Mouse (Mus musculus): ENCODE results near the gene Dspp.

The Dspp gene

DNA sequence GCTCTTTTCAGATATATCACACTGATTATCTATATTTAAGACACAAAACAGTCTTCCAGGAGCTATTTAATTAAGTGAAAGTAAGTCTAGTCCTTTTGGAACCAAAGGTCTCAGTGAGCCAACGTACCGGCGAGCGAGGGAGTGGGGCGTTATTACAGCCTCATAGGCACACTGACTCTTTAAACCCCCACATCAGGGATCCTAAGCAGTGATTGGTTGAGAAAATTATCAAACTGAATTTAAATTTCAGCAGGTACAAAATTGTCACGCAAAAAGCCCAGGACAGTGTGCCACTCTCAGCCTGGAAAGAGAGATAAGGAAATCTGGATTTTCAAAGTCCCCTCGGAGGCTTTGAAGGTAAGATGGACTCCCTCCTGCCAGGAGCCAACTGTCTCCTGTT lies at the start of gene Dspp:
Gene Dspp, plus strand, starts transcription at position 301 of the 400 bp plus-strand sequence.
- no peak for DNase-seq (ENCODE audit: low spot score)

DNA sequence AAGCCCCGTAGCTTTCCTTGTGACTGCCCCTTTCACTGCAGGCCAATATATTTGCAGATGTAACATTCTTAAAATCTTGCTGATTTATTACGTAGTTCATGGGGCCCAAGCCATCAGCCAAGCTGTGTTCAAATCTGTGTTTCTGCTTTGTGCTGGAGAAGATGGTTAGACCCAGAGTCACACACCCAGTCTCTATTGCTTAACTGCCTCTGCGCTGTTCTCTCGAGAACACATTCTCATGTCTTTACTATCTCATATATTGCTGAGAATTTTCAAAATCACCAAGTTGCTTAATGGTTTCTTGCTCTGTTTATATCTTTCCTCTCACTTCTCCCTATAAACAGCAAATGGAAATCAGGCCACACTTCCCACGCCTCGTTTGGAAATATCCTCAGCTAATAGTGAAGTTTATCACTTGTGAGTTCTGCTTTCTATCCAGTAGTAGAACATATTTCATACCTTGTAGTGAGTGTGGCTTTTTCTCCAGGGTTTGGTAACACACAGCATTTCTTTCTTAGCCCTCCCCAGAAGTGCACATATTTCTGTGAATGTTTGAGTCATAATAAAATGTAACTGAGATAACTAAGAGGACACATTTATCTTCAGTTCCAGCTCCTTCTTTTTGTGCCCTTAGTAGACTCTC lies 46.4 kb upstream of the Dspp start:
- DNase-seq (ENCODE audit: low spot score) = no peak

DNA sequence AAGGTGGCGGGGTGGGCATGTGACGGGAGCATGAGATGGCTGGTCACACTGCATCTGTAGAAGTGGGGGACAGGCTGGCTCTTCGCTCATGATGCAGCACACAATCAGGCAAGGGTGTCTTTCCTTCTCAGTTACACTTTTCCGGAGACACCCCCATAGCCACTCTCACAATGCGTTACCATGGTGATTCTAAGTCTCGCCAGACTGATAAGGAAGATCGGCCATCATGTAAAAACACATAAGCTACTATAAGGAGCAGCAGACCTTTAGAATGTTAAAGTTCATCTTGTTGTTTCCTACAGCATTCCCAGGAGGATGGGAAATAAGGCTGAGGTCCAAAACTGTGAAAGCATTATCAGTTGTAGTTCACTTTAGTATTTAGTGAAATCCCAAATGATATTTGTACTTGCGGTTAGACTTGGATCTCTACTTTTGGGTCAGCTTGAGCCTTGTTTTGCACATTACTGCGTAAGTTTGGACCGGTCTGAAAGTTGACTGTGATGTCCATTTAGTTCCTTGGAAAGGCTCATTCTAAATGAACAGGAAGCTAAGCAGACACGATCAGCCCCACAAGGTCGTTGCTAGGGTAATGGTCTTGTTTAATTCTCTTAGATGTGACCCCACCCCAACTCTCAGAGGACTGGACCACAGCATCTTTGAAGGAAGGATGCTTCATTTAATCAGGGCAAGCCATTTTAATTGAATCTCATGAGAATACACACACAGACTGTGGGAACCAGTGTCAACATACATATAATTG lies 43.8 kb upstream of the Dspp start:
- DNase-seq (ENCODE audit: low spot score) = no peak

DNA sequence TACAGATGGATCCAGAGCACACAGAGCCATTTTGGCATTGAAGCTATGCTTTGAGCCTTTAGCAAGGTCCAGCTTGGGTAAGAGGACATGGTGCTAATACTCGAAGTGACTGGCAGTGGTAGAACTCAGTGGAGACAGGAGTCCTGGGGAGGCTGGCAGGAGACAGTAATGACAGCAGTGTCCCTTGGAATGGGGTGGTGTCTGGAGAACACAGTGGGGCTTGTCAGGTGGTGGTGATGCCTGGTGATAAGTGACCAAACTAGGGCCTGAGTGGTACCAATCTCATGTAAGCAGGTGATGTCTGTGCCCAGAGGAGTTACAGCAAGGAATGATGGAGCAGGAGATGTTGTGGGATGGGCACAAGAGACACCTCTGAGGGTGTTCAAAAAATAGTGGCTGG lies 43.2 kb upstream of the Dspp start:
- DNase-seq (ENCODE audit: low spot score) = no peak

DNA sequence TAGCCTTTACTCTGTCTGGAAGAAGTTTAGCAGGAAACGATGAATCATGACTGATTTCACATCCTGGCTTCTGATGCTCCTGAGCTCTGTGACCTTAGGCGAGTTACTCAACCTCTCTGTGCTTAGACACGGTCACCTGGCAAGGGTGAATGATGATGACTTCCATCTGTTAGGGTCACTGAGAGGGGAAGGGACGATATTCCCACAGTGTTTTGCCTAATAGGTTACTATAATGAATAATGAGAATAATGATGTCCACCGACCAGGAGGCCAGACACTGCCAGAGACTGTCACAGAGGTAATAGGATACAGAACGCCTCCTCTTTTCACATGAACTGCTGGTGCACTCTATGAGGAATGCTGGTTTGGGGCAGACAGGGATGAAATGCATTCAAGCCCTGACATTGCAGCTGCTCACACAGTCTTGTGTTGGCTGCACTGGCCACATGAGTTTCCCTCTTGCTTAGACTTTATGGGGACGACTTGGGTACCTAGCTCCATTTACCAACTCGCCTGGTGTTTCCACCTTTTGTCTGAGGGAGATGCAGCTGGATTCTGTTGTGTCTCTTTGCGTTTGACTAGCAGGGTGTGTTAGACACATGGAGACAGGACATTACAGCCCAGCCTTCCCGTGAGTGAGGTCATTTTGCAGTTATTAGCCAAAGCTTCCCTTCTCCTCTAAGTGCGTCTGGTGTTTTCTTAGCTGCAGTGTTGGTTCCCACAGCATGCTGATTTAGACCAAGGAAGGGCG lies 42.1 kb upstream of the Dspp start:
- no peak for DNase-seq (ENCODE audit: low spot score)

DNA sequence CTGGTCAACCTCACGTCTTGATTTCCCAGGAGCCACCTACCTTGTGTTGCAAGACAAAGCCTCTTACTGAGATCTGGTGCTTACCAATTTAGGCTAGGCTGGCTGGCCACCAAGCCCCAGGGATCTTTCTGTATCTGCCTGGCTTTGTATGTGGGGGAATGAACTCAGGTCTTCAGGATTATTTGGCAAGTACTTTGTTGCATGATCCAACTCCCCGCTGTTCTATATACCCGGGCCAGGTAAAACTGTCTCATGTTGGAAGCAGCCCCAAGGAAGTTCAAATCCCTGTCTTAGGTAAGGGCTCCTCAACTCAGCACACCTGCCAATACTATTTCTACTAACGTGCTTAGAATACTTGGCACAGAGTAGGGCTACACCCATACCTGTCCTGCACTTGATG lies 39.6 kb upstream of the Dspp start:
- no peak for DNase-seq (ENCODE audit: low spot score)

DNA sequence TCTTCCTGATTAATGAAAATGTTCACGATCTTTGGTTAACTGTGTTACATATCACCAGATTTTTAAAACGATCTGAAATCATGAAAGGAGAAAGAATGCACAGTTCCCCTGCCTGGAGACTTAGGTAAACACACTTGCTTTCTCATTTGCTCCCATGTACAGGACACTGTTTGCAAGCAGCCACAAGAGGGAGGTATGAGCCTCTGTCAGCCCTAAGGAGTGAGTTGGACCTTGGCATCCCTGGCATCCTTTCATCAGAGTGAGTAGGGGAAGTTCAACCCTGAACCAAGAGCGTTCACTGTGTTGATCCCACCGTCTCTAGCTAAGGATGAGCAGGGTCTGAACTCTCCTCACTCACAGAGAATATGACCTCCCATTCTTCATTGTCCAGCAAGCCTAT lies 39.0 kb upstream of the Dspp start:
- no peak for DNase-seq (ENCODE audit: low spot score)

DNA sequence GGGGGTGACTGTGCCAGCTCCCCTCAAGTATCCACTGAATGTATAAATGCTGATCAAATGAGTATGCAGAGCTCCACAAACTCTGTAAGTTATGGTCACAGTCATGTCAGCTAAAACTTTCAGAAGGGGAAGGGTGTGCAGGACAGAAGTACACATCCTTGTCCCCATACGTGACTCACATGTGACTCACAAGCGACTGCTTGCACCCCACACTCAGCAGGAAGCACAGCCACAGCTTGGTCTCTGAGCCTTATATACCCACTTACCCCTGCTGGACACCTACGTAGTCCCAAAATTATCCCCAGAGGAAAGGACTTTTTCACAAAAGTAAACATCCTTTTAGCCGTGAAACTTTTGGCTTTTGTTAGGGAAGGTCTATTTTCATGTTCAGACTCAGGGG lies 36.8 kb upstream of the Dspp start:
- DNase-seq (ENCODE audit: low spot score) = no peak

DNA sequence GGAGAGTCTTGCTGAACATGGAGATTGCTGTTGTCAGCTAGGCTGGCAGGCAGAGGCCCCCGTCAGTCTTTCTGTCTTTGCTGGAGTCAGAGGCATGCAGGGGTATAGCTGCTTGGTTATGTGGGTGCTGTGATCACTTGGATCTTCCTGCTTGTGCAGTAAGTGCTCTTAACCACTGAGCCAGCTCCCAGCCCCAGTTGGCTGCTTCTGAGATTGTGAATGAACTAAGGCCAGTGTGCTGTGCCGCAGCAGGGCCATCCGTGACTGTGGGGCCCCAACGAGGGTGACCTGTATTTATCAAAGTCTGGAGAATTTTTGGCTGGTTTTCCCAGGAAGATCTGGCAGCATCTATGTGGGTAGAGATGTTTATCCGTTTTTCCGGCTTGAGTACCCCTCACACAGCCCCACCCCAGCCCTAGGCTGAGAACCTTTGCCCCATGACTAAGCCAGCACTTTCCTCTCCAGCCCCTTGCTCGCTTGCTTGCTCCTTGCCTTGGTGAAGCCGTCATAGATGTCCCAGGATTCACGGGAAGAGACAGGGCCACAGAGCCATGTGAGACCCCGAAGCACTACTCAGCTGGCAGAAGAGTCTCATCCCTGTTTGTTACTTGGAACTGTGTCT lies 32.5 kb upstream of the Dspp start:
- DNase-seq (ENCODE audit: low spot score) = no peak

DNA sequence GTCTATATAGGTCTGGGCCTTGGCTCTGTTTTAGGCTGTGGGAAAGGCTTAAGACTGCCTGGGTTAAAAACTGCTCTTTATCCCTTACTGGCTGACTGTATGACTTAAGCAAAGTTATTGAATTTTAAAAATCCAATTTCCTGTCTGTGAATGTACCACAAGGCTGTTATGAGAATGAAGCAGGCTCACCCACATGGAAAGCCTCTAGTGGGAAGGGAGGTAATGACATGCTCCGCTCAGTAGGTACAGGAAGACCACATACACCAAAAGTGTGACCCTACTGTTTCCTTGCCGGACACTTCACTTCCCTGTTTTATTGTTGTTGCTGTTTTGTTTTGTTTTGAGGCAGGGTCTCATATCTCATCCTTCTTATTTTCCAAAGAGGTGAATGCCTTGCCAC lies 29.4 kb upstream of the Dspp start:
- DNase-seq (ENCODE audit: low spot score) = no peak

DNA sequence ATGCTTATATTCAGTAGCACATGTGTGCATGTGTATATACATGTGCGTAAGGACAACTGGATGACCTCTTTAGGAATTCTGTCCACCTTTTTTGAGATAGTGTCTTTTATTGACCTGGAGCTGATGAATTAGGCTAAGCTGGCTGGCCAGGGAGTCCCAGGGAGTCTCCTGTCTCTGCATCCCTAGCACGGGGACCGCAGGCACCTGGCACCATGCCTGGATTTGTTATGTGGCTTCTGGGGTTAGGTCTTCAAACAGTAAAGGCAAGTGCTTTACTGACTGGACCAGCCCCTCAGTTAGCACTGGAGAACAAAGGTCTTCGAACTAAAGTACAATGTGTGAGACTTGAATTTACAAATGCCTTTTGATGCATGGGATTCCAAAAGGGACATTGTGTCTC lies 26.5 kb upstream of the Dspp start:
- no peak for DNase-seq (ENCODE audit: low spot score)

DNA sequence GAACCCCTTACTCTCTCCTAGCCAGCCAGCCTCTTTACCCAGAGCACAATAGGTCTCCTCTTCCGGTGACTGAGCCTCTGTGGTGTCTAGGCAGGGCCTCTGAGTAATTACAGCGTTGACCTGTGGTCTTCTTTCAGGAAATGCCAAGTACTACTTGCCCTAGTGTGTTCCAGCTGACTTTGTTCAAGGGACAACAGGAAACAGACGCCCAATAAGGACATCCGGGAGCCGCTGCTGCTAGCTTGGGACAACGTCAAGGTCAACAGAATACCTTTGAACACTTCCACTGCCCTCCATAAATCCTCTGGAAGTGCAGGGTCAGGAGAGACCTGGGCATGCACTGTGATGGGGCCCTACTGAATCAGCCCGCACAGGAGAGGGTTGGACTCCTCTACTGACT lies 21.2 kb upstream of the Dspp start:
- peak; percentile 3 for DNase-seq (ENCODE audit: low spot score)

DNA sequence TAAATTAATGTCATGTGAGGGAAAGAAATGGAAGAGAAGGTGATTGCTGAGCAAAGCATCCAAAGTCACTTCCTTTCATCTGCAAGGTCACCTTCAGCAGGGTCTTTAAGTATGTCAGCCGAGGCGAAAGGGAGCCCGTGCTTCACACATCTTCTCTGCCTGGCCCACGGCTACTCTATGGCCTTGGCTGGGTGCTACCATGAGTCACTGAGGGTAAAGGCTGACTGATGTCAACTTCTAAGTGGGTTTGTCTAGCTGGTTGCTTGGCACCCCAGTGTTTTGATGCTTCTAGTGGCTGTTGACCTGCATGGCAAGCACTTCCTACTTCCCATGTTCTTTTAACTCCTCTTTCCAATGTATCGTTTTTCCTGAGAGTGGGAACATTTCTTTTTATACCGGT lies 20.3 kb upstream of the Dspp start:
- no peak for DNase-seq (ENCODE audit: low spot score)

DNA sequence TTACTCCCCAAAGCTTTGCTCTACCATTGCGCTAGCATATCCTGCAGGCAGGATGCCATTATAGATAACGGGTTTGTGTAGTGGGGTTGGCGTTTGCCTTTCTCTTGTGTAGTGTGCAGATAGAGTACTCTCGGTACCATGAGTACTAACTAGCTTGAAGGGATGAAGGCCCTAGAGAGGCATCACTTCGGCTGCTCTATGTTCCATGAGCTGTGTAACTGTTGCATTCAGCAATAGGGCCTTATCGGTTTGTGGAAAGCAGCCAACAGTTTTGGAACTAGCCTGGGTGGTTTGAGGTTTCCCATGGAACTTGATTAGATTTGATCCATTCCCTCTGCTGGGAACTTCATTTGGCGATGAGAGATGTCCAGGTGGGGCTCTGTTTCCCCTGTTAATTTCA lies 12.8 kb upstream of the Dspp start:
- DNase-seq (ENCODE audit: low spot score) = no peak

DNA sequence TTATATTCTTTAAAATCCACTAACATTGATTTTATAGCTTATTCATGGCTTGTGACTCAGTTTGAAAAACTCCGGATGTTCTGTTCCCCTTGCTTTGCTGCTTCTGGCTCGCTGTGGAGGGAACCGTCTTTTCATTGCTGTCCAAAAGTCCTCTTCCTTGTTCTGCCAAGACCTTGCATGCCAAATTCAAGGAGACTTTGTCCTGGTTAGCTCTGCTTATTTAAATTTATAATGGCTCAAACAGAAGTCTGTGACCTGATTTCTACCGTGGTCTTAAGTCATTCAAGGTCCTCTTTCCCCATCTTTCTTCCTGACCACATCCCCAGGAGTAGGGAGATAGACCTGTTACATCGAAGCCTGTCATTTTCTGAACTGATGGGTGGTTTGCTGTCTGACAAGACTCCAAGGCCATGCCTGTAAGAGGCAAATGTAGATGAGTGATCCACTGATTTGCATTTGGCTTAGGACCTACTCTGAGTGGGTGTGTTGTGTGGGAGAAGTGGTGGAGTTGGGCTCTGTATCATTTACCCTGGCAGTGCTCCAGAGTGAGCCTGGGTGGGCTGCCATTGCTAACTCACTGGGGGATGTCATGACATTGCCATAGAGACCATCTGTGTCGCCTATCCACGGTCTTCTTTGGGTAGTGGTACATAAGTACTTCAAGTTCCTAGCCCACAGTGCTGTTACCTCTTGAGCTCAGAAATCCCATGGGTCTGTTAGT lies 12.0 kb upstream of the Dspp start:
- DNase-seq (ENCODE audit: low spot score) = no peak

DNA sequence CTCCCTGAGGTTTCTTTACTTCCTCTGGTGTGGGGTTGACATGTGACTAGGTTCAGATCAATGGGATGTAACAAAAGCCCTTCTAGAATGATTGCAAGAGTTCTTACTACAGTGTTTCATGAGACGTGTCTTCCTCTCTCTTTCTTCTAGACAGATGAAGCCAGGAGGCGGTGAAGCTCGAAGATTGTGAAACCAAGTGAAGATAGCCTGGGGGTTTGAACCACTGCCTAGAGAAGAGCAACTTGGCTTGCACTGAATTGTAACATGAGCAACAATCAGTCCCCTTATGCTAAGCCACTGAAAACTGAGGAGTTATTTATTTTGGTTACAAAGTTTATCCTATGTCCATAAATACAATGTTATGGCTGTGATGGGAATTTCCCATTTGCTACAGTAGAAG lies 9.9 kb upstream of the Dspp start:
- DNase-seq (ENCODE audit: low spot score) = no peak

DNA sequence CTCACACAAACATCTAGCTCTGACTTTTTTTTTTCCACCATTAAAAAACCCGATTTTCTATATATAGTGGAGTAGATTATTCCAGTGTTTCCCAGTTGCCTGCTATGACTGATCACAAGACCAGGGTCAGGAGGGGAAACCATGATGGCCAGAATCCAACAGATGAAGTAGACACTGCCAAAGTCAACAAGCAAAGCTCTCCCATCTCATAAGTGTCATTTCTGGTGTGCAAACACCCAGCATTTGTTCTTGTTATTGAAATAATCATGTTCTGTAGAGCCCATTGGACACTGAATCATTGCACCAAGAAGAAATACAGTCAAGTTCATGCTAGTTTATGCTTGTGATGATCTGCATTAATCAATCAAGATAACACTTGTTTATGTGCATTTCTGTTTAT lies 9.1 kb upstream of the Dspp start:
- no peak for DNase-seq (ENCODE audit: low spot score)

DNA sequence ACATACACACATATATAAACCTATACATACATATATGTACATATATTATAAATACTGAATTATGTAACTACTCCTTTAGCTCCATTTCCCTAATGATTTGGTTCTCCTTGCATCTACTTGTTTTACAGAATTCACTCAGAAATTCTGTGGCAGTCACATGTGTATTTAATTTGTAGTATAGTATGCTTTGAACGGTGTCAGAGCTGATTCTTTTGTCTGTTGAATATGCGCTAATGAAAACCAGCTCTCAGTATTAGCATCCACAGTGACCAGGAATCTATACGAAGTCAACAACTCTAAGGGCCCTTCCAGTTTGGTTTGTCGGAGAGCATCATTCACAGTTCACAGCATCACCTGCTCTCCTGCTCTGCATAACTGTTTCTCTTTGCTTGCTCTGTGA lies 7.0 kb upstream of the Dspp start:
- DNase-seq (ENCODE audit: low spot score) = no peak

DNA sequence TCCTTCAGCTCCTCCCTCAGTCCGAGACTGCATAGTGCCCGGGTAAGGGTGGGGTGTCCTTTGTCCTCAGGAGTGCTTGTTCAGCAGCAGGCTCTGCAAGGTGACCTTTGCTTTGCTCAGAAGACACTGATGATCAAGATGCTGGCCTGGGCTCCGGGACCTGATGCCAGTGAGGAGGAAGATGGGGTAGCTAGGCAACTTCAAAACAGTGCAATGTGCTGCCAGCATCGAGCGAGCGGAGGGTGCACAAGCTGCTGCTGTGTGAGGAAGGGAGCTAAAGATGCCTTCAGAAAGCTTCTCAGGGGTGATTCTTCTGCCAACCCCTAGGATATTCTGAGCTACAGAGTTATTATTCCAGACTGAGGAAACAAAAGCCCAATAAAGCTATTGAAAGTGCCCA lies 2.6 kb downstream of the Dspp start:
- no peak for DNase-seq (ENCODE audit: low spot score)

DNA sequence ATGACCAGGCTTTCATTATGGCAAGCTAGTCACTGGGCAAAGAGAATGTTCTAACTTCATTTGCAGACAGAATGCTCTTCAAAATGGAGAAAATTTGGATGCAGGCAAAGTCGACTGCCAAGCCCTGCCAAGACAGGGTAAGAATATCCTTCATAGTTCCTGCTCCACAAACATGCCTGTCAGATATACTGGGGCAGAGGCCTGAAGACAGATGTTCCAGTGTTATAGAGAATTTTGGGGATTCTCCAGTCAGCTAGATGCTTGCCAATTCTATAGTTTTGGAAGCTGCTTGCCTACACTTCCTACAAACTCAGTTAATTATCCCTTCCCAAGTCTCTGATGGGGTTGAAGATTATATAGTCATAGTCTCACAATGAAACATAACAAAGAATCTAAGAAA lies 13.2 kb downstream of the Dspp start:
- DNase-seq (ENCODE audit: low spot score) = no peak

DNA sequence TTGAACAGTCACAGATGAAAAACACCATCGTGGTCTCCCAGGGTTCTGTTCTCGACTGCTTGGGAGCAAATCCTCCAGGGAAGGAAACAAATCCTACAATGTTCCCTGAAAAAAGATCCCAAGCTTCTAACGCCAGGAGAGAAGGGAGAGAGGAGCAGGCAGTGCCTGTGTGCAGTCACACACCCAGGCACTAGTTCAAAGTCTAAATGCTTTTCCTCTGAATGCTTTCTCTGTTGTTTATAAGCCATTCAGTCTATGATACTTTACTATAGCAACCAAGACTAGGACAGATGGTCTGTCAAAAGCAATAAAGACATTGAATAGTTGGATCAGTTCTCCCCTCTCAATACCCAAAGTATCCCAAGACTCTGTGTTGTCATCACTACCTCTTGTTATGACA lies 16.8 kb downstream of the Dspp start:
- no peak for DNase-seq (ENCODE audit: low spot score)

DNA sequence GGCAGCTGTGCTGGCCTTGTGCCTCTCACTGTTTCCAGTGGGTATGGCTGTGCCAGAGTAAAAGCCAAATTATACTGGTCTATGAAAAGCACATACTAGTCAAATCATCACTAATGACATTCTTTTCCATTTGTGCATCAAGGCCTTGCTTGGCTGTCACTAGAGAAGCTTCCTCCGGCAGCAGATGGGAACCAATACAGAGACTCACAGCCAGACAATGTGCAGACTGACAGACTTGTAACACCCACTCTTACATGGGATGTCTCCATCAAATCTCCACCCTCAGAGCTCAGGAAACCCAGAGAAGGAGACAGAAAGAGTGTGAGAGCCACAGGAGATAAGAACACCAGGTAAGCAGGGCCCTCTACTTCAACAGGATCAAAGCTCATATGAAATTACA lies 24.6 kb downstream of the Dspp start:
- DNase-seq (ENCODE audit: low spot score) = no peak
